Mouse (Mus musculus) spleen, postnatal 4 days (tissue): ENCODE data around the gene Adgra3.

Experiments
- DNase-seq, 2 experiments: peaks; one replicate each; pipeline ENCODE4 v3.0.0; 2022; ENCODE audit warnings: low spot score in 2 of 2

Gene Adgra3

GRCm38 (mm10) chr5:50031763-50032272 lies 27.0 kb downstream of the Adgra3 start:
- DNase-seq = no peak

- no peak for DNase-seq
These were observed 27.5 kb downstream of the Adgra3 start for GRCm38 (mm10) chr5:50031288-50031687.

- DNase-seq = no peak
These were observed 29.1 kb downstream of the Adgra3 start for GRCm38 (mm10) chr5:50029662-50030061.

GRCm38 (mm10) chr5:50027561-50027960 lies 31.2 kb downstream of the Adgra3 start:
- no peak for DNase-seq

GRCm38 (mm10) chr5:50027001-50027400 lies 31.8 kb downstream of the Adgra3 start:
- no peak for DNase-seq

- DNase-seq = no peak
These were observed 32.7 kb downstream of the Adgra3 start for GRCm38 (mm10) chr5:50026148-50026547.

- no peak for DNase-seq
These were observed 34.7 kb downstream of the Adgra3 start for GRCm38 (mm10) chr5:50024097-50024496.

GRCm38 (mm10) chr5:50015987-50016587 lies 42.7 kb downstream of the Adgra3 start:
- no peak for DNase-seq

GRCm38 (mm10) chr5:50015147-50015697 lies 43.6 kb downstream of the Adgra3 start:
- DNase-seq = no peak

GRCm38 (mm10) chr5:50014658-50015057 lies 44.1 kb downstream of the Adgra3 start:
- no peak for DNase-seq

- no peak for DNase-seq
These were observed 44.8 kb downstream of the Adgra3 start for GRCm38 (mm10) chr5:50013965-50014364.

GRCm38 (mm10) chr5:50008841-50009240 lies 50.0 kb downstream of the Adgra3 start:
- no peak for DNase-seq

GRCm38 (mm10) chr5:50006915-50007658 lies 51.7 kb downstream of the Adgra3 start:
- no peak for DNase-seq

GRCm38 (mm10) chr5:50002269-50002668 lies 56.5 kb downstream of the Adgra3 start:
- no peak for DNase-seq

- DNase-seq = no peak
These were observed 59.0 kb downstream of the Adgra3 start for GRCm38 (mm10) chr5:49999764-50000163.

- no peak for DNase-seq
These were observed 61.8 kb downstream of the Adgra3 start for GRCm38 (mm10) chr5:49997019-49997418.

- DNase-seq = no peak
These were observed 62.3 kb downstream of the Adgra3 start for GRCm38 (mm10) chr5:49996457-49996856.

- no peak for DNase-seq
These were observed 68.0 kb downstream of the Adgra3 start for GRCm38 (mm10) chr5:49990737-49991323.

- DNase-seq = no peak
These were observed 70.6 kb downstream of the Adgra3 start for GRCm38 (mm10) chr5:49988015-49988798.

- no peak for DNase-seq
These were observed 78.1 kb downstream of the Adgra3 start for GRCm38 (mm10) chr5:49980727-49981126.

GRCm38 (mm10) chr5:49979246-49979645 lies 79.6 kb downstream of the Adgra3 start:
- DNase-seq = no peak

- DNase-seq = no peak
These were observed 82.8 kb downstream of the Adgra3 start for GRCm38 (mm10) chr5:49975971-49976370.
